Mouse (Mus musculus) forebrain, postnatal 0 days (tissue): ENCODE measurements around the gene Cyb5b. TPM values are rescaled to one million over a fixed set of nuclear protein-coding genes. Genes with fewer than 3 reads are reported as not detected.

Experiments
- ATAC-seq: fragments of 200-750 bp; cut with Nextera tagmentation; 2 replicates; pipeline ENCODE4 v1.8.0; 2017; ENCODE audit warnings: mild to moderate bottlenecking, moderate library complexity
- DNase-seq: peaks from one replicate; pipeline ENCODE4 v3.0.0-alpha.2; 2015
- H3K27ac ChIP-seq: fragments of 300-500 bp; sonication (generic); 2 replicates; pipeline ENCODE4 v1.5.1; 2014; ENCODE audit warnings: low read depth, mild to moderate bottlenecking, antibody characterized with exemption, low read length, moderate library complexity, mixed read lengths
- H3K27me3 ChIP-seq: fragments of 300-500 bp; sonication (generic); 2 replicates; pipeline ENCODE4 v1.6.1; 2014; ENCODE audit warnings: mild to moderate bottlenecking, low read length, mixed read lengths; ENCODE audit not compliant: insufficient read depth
- H3K36me3 ChIP-seq: fragments of 300-500 bp; sonication (generic); 2 replicates; pipeline ENCODE4 v1.6.1; 2014; ENCODE audit warnings: mild to moderate bottlenecking, moderate library complexity; ENCODE audit not compliant: insufficient read depth
- H3K4me1 ChIP-seq: fragments of 300-500 bp; sonication (generic); 2 replicates; pipeline ENCODE4 v1.6.1; 2014; ENCODE audit warnings: antibody characterized with exemption; ENCODE audit not compliant: insufficient read depth
- H3K4me2 ChIP-seq: fragments of 300-500 bp; sonication (generic); 2 replicates; pipeline ENCODE4 v1.6.1; 2014; ENCODE audit warnings: low read depth, mild to moderate bottlenecking, moderate library complexity
- H3K4me3 ChIP-seq: fragments of 300-500 bp; sonication (generic); 2 replicates; pipeline ENCODE4 v1.5.1; 2014; ENCODE audit warnings: low read depth, low read length, mixed read lengths
- H3K9ac ChIP-seq: fragments of 300-500 bp; sonication (generic); 2 replicates; pipeline ENCODE4 v1.6.1; 2014; ENCODE audit warnings: mild to moderate bottlenecking
- H3K9me3 ChIP-seq: fragments of 300-500 bp; sonication (generic); 2 replicates; pipeline ENCODE4 v1.6.1; 2016; ENCODE audit warnings: low read length
- CTCF ChIP-seq: sonication (generic); IDR thresholded peaks from 2 replicates; pipeline ENCODE4 v1.5.1; 2016; ENCODE audit warnings: antibody characterized with exemption, control low read depth, low read depth
- WGBS: fragments of 180-500 bp; shearing (Covaris S2); extraction: QIAGEN DNeasy Blood & Tissue Kit; methylation state at CpG from one replicate; pipeline ENCODE4 v1.1.7; 2014; 5-methylcytosine and 5-hydroxymethylcytosine counted together
- polyA plus RNA-seq: library from polyadenylated mRNA; unstranded; fragments of >200 nt; fragmentation: Nextera tagmentation; extraction: Ambion mirVana; gene quantifications from 2 replicates; pipeline ENCODE4 v1.2.1, GENCODE M21; 2015
- total RNA-seq: library from RNA; depleted of rRNA; stranded (reverse); fragments of >200 nt; gene quantifications from 2 replicates; pipeline ENCODE4 v1.2.3, GENCODE M21; 2014

The Cyb5b gene
- total and polyA plus RNA-seq, 2 experiments from 2014 or later, result 88.6 to 127 TPM

DNA sequence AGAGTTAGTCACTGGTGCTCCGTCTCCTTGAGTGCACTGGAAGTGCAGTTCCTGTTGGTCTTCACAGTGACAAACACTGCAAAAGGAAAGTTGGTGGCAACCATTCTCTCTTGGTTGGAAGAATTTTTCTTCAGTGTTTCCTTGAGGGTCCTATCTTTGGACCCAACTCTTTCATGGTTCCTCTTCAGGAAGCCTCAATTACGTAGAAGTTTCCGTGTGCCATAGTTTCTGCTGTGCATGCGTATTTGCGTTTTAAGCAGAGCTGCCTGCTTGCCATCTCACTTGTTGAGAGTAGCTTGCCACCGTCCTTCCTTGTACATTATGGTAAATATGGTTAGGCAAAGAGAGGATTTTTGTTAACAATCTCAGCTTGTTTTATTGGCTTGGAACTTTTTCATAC lies 30.7 kb downstream of the Cyb5b start:
- Histone ChIP-seq H3K36me3 (peaks cover 57% of the 10 kb centered on the region), H3K4me3 (no peak overlapping the region), H3K9me3 (no peaks in the 10 kb centered on the region), H3K4me1 (no peaks in the 10 kb centered on the region), H3K27ac (no peak overlapping the region), H3K9ac (no peak overlapping the region), H3K4me2 (no peak overlapping the region), H3K27me3 (no peaks in the 10 kb centered on the region)
- ATAC-seq (no peak), DNase-seq (no peak)
- no peak for TF ChIP-seq CTCF
- 98% methylated on average over 6 of the region's 6 CpGs for WGBS

DNA sequence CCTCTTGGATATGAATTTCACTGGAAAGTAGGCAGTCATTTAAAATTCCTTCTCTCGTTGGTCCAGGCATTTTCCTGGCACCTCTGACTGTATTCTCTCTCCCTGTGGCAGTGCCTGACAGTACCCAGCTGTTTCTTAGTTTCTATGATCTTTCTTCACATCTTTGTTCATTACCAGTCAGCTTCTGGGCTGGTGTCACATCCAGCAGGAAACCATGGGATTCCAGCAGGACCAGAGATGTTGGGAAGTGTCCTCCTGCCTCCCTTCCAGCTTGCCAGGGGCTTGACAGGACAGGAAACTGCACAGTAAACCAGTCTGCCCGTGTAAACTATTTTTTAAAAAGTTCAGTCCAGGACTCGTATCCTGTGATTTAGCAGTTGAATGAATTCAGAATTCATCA lies 34.6 kb downstream of the Cyb5b start:
- Histone ChIP-seq H3K27me3 (no peaks in the 10 kb centered on the region), H3K36me3 (peaks cover 30% of the 10 kb centered on the region), H3K4me2 (no peak overlapping the region), H3K27ac (no peak overlapping the region), H3K9ac (no peak overlapping the region), H3K4me3 (no peak overlapping the region), H3K9me3 (no peaks in the 10 kb centered on the region), H3K4me1 (no peaks in the 10 kb centered on the region)
- no peak for ATAC-seq
- DNase-seq, result no peak
- WGBS, result 57% methylated on average over 3 of the region's 3 CpGs
- no peak for TF ChIP-seq CTCF

DNA sequence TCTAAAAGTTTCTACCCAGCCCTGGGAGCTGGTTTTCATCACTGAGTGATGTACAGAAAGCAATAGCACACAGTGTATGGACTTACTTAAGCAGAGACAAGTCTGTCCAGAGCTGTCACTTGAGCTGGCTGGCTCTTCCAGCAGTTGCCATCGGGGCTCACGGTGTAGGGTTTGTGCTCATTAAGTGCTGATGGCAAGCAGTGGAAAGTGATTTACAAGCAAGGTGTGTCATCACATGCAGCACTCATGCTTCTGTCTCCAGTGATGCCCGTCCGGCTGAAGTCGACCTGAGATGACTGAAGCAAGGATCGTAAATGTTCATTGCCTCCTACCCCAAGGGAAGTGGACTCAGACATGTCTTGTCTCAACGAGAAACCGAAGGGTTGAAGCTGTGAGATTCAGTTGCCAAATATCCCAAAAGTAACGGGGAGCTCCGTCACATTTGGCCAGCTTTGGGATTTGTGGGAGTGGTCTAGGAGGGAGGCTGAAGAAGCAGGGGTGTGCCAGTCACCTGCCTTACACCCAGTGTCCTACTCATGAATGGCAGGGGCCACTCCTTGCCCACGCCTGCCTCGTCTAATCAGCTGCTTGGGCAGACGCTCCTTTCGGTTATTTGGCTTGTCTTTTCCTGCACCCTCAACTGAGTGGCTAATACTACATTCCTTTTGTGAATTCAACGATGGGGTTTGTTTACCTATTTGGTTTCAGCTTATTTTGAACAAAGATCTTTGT lies 36.4 kb downstream of the Cyb5b start:
- Histone ChIP-seq H3K36me3 (peaks cover 17% of the 10 kb centered on the region), H3K4me3 (no peak overlapping the region), H3K27ac (no peak overlapping the region), H3K9me3 (no peaks in the 10 kb centered on the region), H3K4me1 (no peaks in the 10 kb centered on the region), H3K27me3 (no peaks in the 10 kb centered on the region), H3K4me2 (no peak overlapping the region), H3K9ac (no peak overlapping the region)
- DNase-seq (no peak), ATAC-seq (no peak)
- no peak for TF ChIP-seq CTCF
- 81% methylated on average over 15 of the region's 15 CpGs for WGBS

DNA sequence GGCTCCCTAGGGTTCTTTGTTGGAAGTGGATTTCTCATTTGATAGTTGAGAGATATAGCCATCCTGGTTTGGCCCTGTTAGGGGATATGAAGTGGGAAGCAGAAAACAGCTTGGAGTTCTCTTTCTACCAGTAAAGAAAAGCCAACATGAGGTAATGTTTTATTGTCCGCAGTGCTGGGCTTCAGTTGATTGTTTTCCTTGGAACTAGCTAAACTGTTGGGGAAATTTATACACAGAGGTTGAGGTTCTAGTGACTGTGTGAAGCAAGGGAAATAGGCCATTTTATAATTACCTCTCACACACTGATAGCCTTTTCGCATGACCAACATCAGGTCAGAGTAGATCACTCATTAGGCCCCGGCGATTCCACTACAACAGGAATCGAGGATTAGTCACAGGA lies 37.2 kb downstream of the Cyb5b start:
- no peak for TF ChIP-seq CTCF
- DNase-seq (no peak), ATAC-seq (no peak)
- Histone ChIP-seq H3K27me3 (no peaks in the 10 kb centered on the region), H3K27ac (no peak overlapping the region), H3K36me3 (peaks cover 12% of the 10 kb centered on the region), H3K4me3 (no peak overlapping the region), H3K9ac (no peak overlapping the region), H3K9me3 (no peaks in the 10 kb centered on the region), H3K4me1 (no peaks in the 10 kb centered on the region), H3K4me2 (no peak overlapping the region)
- 76% methylated on average over 5 of the region's 5 CpGs for WGBS

DNA sequence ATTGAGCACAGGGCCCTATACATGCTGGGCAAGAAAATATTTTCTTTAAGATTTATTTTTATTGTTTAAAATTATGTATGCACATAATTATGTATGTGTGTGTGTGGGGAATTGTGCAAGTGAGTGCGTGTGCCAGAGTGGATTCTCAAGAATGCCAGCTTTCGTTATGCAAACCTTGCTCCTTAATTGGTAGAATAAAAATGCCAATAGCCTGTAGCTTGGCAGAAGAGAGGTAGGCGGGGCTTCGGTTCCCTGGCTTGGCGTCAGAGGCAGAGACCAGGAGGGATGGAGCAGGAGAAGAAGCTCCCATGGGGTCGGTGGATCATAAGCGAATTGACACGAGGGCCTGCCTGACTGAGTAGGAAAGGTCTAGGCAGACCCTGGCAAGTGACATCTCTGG lies 42.2 kb downstream of the Cyb5b start:
- WGBS, result 48% methylated on average over 8 of the region's 8 CpGs
- Histone ChIP-seq H3K27ac (no peak overlapping the region), H3K4me1 (no peaks in the 10 kb centered on the region), H3K9me3 (no peaks in the 10 kb centered on the region), H3K27me3 (no peaks in the 10 kb centered on the region), H3K36me3 (no peaks in the 10 kb centered on the region), H3K4me3 (no peak overlapping the region), H3K4me2 (no peak overlapping the region), H3K9ac (no peak overlapping the region)
- no peak for DNase-seq
- TF ChIP-seq CTCF, result no peak
- no peak for ATAC-seq

DNA sequence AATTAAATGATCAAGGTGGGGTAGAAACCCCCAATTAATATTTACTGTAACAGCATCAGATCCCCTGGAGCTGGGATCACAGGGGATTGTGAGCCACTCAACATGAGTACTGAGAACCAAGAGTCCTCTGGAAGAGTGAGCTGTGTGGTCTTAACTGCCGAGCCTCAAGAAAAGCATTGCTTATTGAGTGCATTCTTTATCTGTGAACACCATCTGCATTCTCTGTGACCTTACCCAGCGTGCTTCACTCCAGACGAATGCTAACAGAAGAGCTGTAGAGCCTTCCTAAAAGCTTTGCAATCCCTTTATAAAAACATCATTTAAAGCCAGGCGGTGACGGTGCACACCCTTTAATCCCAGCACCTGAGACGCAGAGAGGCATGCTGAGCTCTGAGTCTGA lies 42.9 kb downstream of the Cyb5b start:
- Histone ChIP-seq H3K36me3 (no peaks in the 10 kb centered on the region), H3K4me2 (no peak overlapping the region), H3K4me1 (no peaks in the 10 kb centered on the region), H3K9ac (no peak overlapping the region), H3K27me3 (no peaks in the 10 kb centered on the region), H3K9me3 (no peaks in the 10 kb centered on the region), H3K27ac (no peak overlapping the region), H3K4me3 (no peak overlapping the region)
- ATAC-seq, result no peak
- 68% methylated on average over 6 of the region's 6 CpGs for WGBS
- no peak for DNase-seq
- TF ChIP-seq CTCF, result no peak

DNA sequence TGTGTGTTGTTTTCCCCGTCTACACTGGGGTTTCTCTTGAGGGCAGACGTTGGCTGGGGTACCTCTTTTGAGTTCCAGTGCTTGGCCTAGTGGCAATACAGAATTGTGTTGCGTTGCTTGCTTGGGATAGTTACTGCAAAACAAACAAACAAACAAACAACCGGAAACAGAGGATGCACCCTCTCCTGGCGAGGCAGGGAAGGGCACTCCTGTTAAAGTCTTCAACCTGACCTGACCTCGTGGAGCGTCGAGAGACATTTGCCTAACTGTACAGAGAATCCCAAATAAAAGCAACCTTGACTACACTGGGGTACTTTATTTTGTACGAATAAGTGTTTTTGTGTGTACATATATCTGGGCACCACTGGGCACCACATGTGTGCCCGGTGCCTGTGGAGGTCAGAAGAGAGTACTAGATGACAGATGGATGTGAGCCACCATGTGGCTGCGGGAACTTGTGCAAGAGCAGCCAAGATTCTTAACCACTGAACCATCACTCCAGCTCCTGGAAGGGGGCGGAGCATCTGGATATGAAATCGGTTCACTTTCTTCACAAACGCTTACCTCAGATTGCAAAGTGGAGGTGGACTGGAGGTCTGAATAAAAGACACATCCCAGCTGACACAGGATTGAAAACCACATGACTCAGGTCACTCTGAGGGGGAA lies 44.5 kb downstream of the Cyb5b start:
- H3K4me1 ChIP-seq, result no peaks in the 10 kb centered on the region
- no peaks in the 10 kb centered on the region for H3K36me3 ChIP-seq
- no peaks in the 10 kb centered on the region for H3K27me3 ChIP-seq
- no peak overlapping the region for H3K27ac ChIP-seq
- H3K9ac ChIP-seq, result no peak overlapping the region
- 91% methylated on average over 14 of the region's 14 CpGs for WGBS
- no peak overlapping the region for H3K4me3 ChIP-seq
- DNase-seq, result no peak
- no peak overlapping the region for H3K4me2 ChIP-seq
- H3K9me3 ChIP-seq, result no peaks in the 10 kb centered on the region
- no peak for ATAC-seq
- TF ChIP-seq CTCF, result no peak
